Comparison of ENCODE assay signal across 32 mouse cellular contexts in genomic region chr7:111313921-111314320, GRCm38 (mm10).
"Had no signal": no experiment of that assay in that cellular context is flagged by ENCODE, and none has a peak within 500 bp of the region (broad histone marks: within the 10 kb centered on the region; RNA-seq: fewer than 3 reads in every experiment).

No protein-coding gene starts in this region.

- DNase-seq: left cerebral cortex, postnatal 4 days; liver; liver, embryonic 13.5 days; liver, postnatal 0 days; lung, adult 18-20 months; lung, adult 2 months; lung, embryonic 14.5 days; lung, postnatal 10 days; lung, postnatal 14 days; lung, postnatal 36 days; lung, postnatal 4 days; midbrain, embryonic 14.5 days had no signal

- H3K27ac ChIP-seq: limb, embryonic 10.5 days; limb, embryonic 12.5 days; limb, embryonic 13.5 days; limb, embryonic 15.5 days; liver, embryonic 12.5 days; liver, embryonic 13.5 days; liver, embryonic 14.5 days; liver, embryonic 15.5 days; lung, embryonic 15.5 days; macrophage; midbrain, embryonic 10.5 days; midbrain, embryonic 12.5 days; midbrain, embryonic 15.5 days; neural tube, embryonic 12.5 days; neural tube, embryonic 13.5 days had no signal

- H3K4me2 ChIP-seq: limb, embryonic 12.5 days; limb, embryonic 13.5 days; limb, embryonic 15.5 days; liver, embryonic 11.5 days; liver, embryonic 12.5 days; liver, embryonic 13.5 days; liver, embryonic 15.5 days; lung, embryonic 14.5 days; lung, embryonic 15.5 days; midbrain, embryonic 11.5 days; midbrain, embryonic 12.5 days; midbrain, embryonic 15.5 days; neural tube, embryonic 12.5 days; neural tube, embryonic 13.5 days had no signal

- H3K4me1 ChIP-seq: limb, embryonic 10.5 days; limb, embryonic 12.5 days; limb, embryonic 13.5 days; limb, embryonic 15.5 days; liver, embryonic 12.5 days; liver, embryonic 13.5 days; liver, embryonic 15.5 days; lung, embryonic 15.5 days; megakaryocyte, embryonic 14.5 days; midbrain, embryonic 10.5 days; midbrain, embryonic 12.5 days; midbrain, embryonic 15.5 days; neural tube, embryonic 12.5 days had no signal

- H3K9ac ChIP-seq: limb, embryonic 12.5 days; limb, embryonic 13.5 days; limb, embryonic 15.5 days; liver, embryonic 12.5 days; liver, embryonic 13.5 days; liver, embryonic 14.5 days; liver, embryonic 15.5 days; liver, postnatal 0 days; lung, embryonic 14.5 days; lung, embryonic 15.5 days; midbrain, embryonic 12.5 days; midbrain, embryonic 15.5 days; neural tube, embryonic 12.5 days; neural tube, embryonic 13.5 days had no signal

- H3K36me3 ChIP-seq: limb, embryonic 10.5 days; limb, embryonic 12.5 days; limb, embryonic 13.5 days; limb, embryonic 15.5 days; liver, embryonic 12.5 days; liver, embryonic 13.5 days; liver, embryonic 15.5 days; lung, embryonic 15.5 days; midbrain, embryonic 10.5 days; midbrain, embryonic 12.5 days; midbrain, embryonic 15.5 days; neural tube, embryonic 12.5 days; neural tube, embryonic 13.5 days had no signal

- H3K27me3 ChIP-seq: limb, embryonic 12.5 days; limb, embryonic 13.5 days; limb, embryonic 15.5 days; liver, embryonic 12.5 days; liver, embryonic 13.5 days; liver, embryonic 15.5 days; lung, embryonic 15.5 days; megakaryocyte, embryonic 14.5 days; midbrain, embryonic 12.5 days; midbrain, embryonic 15.5 days; neural tube, embryonic 12.5 days; neural tube, embryonic 13.5 days had no signal

- ATAC-seq: liver, embryonic 12.5 days; liver, postnatal 0 days; lung, postnatal 0 days; midbrain, embryonic 15.5 days; midbrain, embryonic 16.5 days had no signal

- H3K4me3 ChIP-seq: limb, embryonic 10.5 days; limb, embryonic 12.5 days; limb, embryonic 13.5 days; limb, embryonic 15.5 days; liver, embryonic 12.5 days; liver, embryonic 13.5 days; liver, embryonic 15.5 days; lung, embryonic 15.5 days; megakaryocyte, embryonic 14.5 days; midbrain, embryonic 10.5 days; midbrain, embryonic 12.5 days; midbrain, embryonic 15.5 days; myocyte; neural tube, embryonic 12.5 days; neural tube, embryonic 13.5 days had no signal

- H3K9me3 ChIP-seq: limb, embryonic 10.5 days; limb, embryonic 12.5 days; limb, embryonic 15.5 days; liver, embryonic 12.5 days; liver, embryonic 13.5 days; liver, embryonic 15.5 days; lung, embryonic 15.5 days; midbrain, embryonic 12.5 days; midbrain, embryonic 15.5 days; neural tube, embryonic 12.5 days had no signal
